Mouse (Mus musculus) stomach, postnatal 0 days (tissue): ENCODE results near the gene Plcb3.

ENCODE experiments used
- CTCF ChIP-seq: IDR thresholded peaks from 2 replicates; pipeline ENCODE4 v1.5.1; 2016; ENCODE audit warnings: antibody characterized with exemption, low read depth, mild to moderate bottlenecking, moderate library complexity
- EP300 ChIP-seq: optimal IDR thresholded peaks from 2 replicates; pipeline ENCODE3; 2016; ENCODE audit warnings: antibody characterized with exemption

DNA sequence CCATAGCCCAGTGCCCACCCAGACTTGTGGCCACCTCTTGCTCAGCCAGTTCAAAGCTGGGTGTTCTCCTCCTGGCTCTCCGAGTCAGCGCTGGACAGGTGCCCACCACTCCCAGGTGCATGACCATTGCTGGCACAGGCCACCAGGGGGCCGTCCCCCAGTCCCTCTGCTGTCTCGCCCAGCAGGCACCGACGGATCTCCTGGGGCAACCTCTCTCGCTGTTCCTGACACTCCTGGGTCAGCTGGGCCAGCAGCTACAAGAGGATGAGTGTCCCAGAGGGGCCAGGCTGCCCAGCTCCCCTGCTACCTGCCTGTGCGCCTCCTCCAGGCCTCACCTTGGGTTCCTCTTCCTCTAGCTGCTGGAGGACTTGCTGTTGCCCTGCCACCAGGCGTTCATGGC lies 22.2 kb downstream of the Plcb3 start:
- TF ChIP-seq EP300 = no peak
- TF ChIP-seq CTCF = peak; percentile 70
